Mouse (Mus musculus) MEL (cell line): ENCODE measurements around the gene Fkbp14.

Source experiments
- E2F4 ChIP-seq: IDR thresholded peaks from 2 replicates; pipeline ENCODE4 v1.6.1; 2011; ENCODE audit warnings: low read depth, low read length, improper control_type of control experiment, borderline replicate concordance
- KAT2A ChIP-seq: conservative IDR thresholded peaks from 2 replicates; pipeline ENCODE4 v1.6.1; 2012; ENCODE audit warnings: low read depth, low read length, improper control_type of control experiment, inconsistent platforms
- MAFK ChIP-seq: IDR thresholded peaks from 2 replicates; pipeline ENCODE4 v1.6.1; 2011; ENCODE audit warnings: low read depth, mild to moderate bottlenecking, low read length, improper control_type of control experiment, borderline replicate concordance
- NRF1 ChIP-seq: IDR thresholded peaks from 2 replicates; pipeline ENCODE4 v1.6.1; 2014; ENCODE audit warnings: low read depth, mild to moderate bottlenecking, inconsistent platforms, low read length, improper control_type of control experiment, moderate library complexity; ENCODE audit not compliant: poor library complexity, insufficient read depth, severe bottlenecking
- POLR2AphosphoS2 ChIP-seq: IDR thresholded peaks from 2 replicates; pipeline ENCODE4 v1.6.1; 2011; ENCODE audit warnings: low read length, improper control_type of control experiment
- RAD21 ChIP-seq: IDR thresholded peaks from 2 replicates; pipeline ENCODE4 v1.6.1; 2011; ENCODE audit warnings: mild to moderate bottlenecking, low read depth, low read length, improper control_type of control experiment
- TAL1 ChIP-seq: IDR thresholded peaks from 2 replicates; pipeline ENCODE4 v1.6.1; 2012; ENCODE audit warnings: mild to moderate bottlenecking, inconsistent platforms, low read length, moderate library complexity, mixed read lengths
- ZC3H11A ChIP-seq: IDR thresholded peaks from 2 replicates; pipeline ENCODE4 v1.6.1; 2012; ENCODE audit warnings: low read depth, mild to moderate bottlenecking, inconsistent platforms, low read length, improper control_type of control experiment
- ZMIZ1 ChIP-seq: IDR thresholded peaks from 2 replicates; pipeline ENCODE4 v1.6.1; 2012; ENCODE audit warnings: low read depth, mild to moderate bottlenecking, inconsistent platforms, low read length, improper control_type of control experiment, moderate library complexity
- ZNF384 ChIP-seq: IDR thresholded peaks from 2 replicates; pipeline ENCODE4 v1.6.1; 2012; ENCODE audit warnings: low read depth, mild to moderate bottlenecking, inconsistent platforms, low read length, improper control_type of control experiment

- TF ChIP-seq KAT2A (no peak), POLR2AphosphoS2 (no peak), TAL1 (no peak), ZNF384 (no peak), ZMIZ1 (no peak), ZC3H11A (no peak), MAFK (no peak), NRF1 (no peak), RAD21 (no peak), E2F4 (no peak)
Measured at GRCm38 (mm10) chr6:54595330-54595878, 1.7 kb downstream of the Fkbp14 start.
